Mouse (Mus musculus) midbrain, embryonic 16.5 days (tissue): ENCODE measurements at regions not wholly inside any gene's neighbourhood (a gene's known extent, or its start where the extent isn't known, plus 50 kb on each side); places are given as distances from the start of the nearest gene placed in this dataset.

Experiments used
- ATAC-seq: fragments of 200-750 bp; cut with Nextera tagmentation; 2 replicates; pipeline ENCODE4 v1.8.0; 2017; ENCODE audit warnings: moderate TSS enrichment
- H3K27ac ChIP-seq: fragments of 300-500 bp; sonication (generic); 2 replicates; pipeline ENCODE4 v1.5.1; 2014; ENCODE audit warnings: mild to moderate bottlenecking, low read length, mixed read lengths
- H3K27me3 ChIP-seq: fragments of 300-500 bp; sonication (generic); 2 replicates; pipeline ENCODE4 v1.6.1; 2014; ENCODE audit warnings: low read depth, low read length, mixed read lengths; ENCODE audit not compliant: control insufficient read depth, insufficient read depth
- H3K36me3 ChIP-seq: fragments of 300-500 bp; sonication (generic); 2 replicates; pipeline ENCODE4 v1.6.1; 2014; ENCODE audit warnings: mild to moderate bottlenecking, low read length, moderate library complexity, mixed read lengths; ENCODE audit not compliant: control insufficient read depth, insufficient read depth
- H3K4me1 ChIP-seq: fragments of 300-500 bp; sonication (generic); 2 replicates; pipeline ENCODE4 v1.6.1; 2014; ENCODE audit warnings: mild to moderate bottlenecking, low read length, mixed read lengths; ENCODE audit not compliant: control insufficient read depth, insufficient read depth
- H3K4me2 ChIP-seq: fragments of 300-500 bp; sonication (generic); 2 replicates; pipeline ENCODE4 v1.6.1; 2014; ENCODE audit warnings: mild to moderate bottlenecking, low read length, mixed read lengths
- H3K4me3 ChIP-seq: fragments of 300-500 bp; sonication (generic); 2 replicates; pipeline ENCODE4 v1.5.1; 2014; ENCODE audit warnings: low read depth, mild to moderate bottlenecking, low read length, moderate library complexity, mixed read lengths
- H3K9ac ChIP-seq: fragments of 300-500 bp; sonication (generic); 2 replicates; pipeline ENCODE4 v1.6.1; 2014; ENCODE audit warnings: low read depth, low read length, mixed read lengths
- H3K9me3 ChIP-seq: fragments of 300-500 bp; sonication (generic); replicated peaks from 2 replicates; pipeline ENCODE4 v1.6.1; 2014; ENCODE audit warnings: mild to moderate bottlenecking, low read length, mixed read lengths; ENCODE audit not compliant: control insufficient read depth, poor library complexity, severe bottlenecking
- WGBS: fragments of 180-500 bp; shearing (Covaris S2); extraction: QIAGEN DNeasy Blood & Tissue Kit; methylation state at CpG from one replicate; pipeline ENCODE4 v1.1.7; 2014; 5-methylcytosine and 5-hydroxymethylcytosine counted together

- no peak for ATAC-seq
- WGBS = 85% methylated on average over 2 of the region's 2 CpGs
- Histone ChIP-seq H3K4me1 (no peaks in the 10 kb centered on the region), H3K27me3 (no peaks in the 10 kb centered on the region), H3K27ac (no peak overlapping the region), H3K4me3 (no peak overlapping the region), H3K9ac (no peak overlapping the region), H3K9me3 (no peaks in the 10 kb centered on the region), H3K36me3 (no peaks in the 10 kb centered on the region), H3K4me2 (no peak overlapping the region)
These were observed 80.1 kb downstream of the Anxa1 start for GRCm38 (mm10) chr19:20310653-20311052.

GRCm38 (mm10) chr19:20300066-20300651 is 90.6 kb downstream of the Anxa1 start:
- no peak overlapping the region for H3K4me3 ChIP-seq
- ATAC-seq = no peak
- H3K4me1 ChIP-seq = no peaks in the 10 kb centered on the region
- no peak overlapping the region for H3K9ac ChIP-seq
- no peaks in the 10 kb centered on the region for H3K27me3 ChIP-seq
- H3K27ac ChIP-seq = no peak overlapping the region
- WGBS = 23% methylated on average over 2 of the region's 2 CpGs
- H3K9me3 ChIP-seq = no peaks in the 10 kb centered on the region
- H3K4me2 ChIP-seq = no peak overlapping the region
- no peaks in the 10 kb centered on the region for H3K36me3 ChIP-seq

GRCm38 (mm10) chr19:20298431-20298830 is 92.3 kb downstream of the Anxa1 start:
- H3K9ac ChIP-seq = no peak overlapping the region
- WGBS = 96% methylated on average over 2 of the region's 2 CpGs
- H3K4me1 ChIP-seq = no peaks in the 10 kb centered on the region
- no peak overlapping the region for H3K4me3 ChIP-seq
- H3K36me3 ChIP-seq = no peaks in the 10 kb centered on the region
- no peaks in the 10 kb centered on the region for H3K27me3 ChIP-seq
- H3K4me2 ChIP-seq = no peak overlapping the region
- ATAC-seq = no peak
- H3K9me3 ChIP-seq = no peaks in the 10 kb centered on the region
- H3K27ac ChIP-seq = no peak overlapping the region

- Histone ChIP-seq H3K4me3 (no peak overlapping the region), H3K36me3 (no peaks in the 10 kb centered on the region), H3K9ac (no peak overlapping the region), H3K27ac (no peak overlapping the region), H3K9me3 (no peaks in the 10 kb centered on the region), H3K4me1 (no peaks in the 10 kb centered on the region), H3K4me2 (no peak overlapping the region), H3K27me3 (no peaks in the 10 kb centered on the region)
- no peak for ATAC-seq
- 82% methylated on average over 4 of the region's 4 CpGs for WGBS
These were observed 105.6 kb downstream of the Anxa1 start for GRCm38 (mm10) chr19:20285188-20285587.

- Histone ChIP-seq H3K4me3 (no peak overlapping the region), H3K27ac (no peak overlapping the region), H3K9ac (no peak overlapping the region), H3K9me3 (no peaks in the 10 kb centered on the region), H3K4me2 (no peak overlapping the region), H3K27me3 (no peaks in the 10 kb centered on the region), H3K4me1 (no peaks in the 10 kb centered on the region), H3K36me3 (no peaks in the 10 kb centered on the region)
- ATAC-seq = no peak
- WGBS = 85% methylated on average over 2 of the region's 2 CpGs
These were observed 107.6 kb downstream of the Anxa1 start for GRCm38 (mm10) chr19:20283105-20283504.

- WGBS = 90% methylated on average over 2 of the region's 2 CpGs
- Histone ChIP-seq H3K9me3 (no peaks in the 10 kb centered on the region), H3K4me2 (no peak overlapping the region), H3K27me3 (no peaks in the 10 kb centered on the region), H3K4me3 (no peak overlapping the region), H3K27ac (no peak overlapping the region), H3K36me3 (no peaks in the 10 kb centered on the region), H3K9ac (no peak overlapping the region), H3K4me1 (no peaks in the 10 kb centered on the region)
- no peak for ATAC-seq
These were observed 129.2 kb downstream of the Anxa1 start for GRCm38 (mm10) chr19:20261586-20261985.

- no peak for ATAC-seq
- Histone ChIP-seq H3K27ac (no peak overlapping the region), H3K9me3 (no peaks in the 10 kb centered on the region), H3K4me3 (no peak overlapping the region), H3K36me3 (no peaks in the 10 kb centered on the region), H3K4me2 (no peak overlapping the region), H3K27me3 (no peaks in the 10 kb centered on the region), H3K9ac (no peak overlapping the region), H3K4me1 (no peaks in the 10 kb centered on the region)
- WGBS = 98% methylated on average over 2 of the region's 2 CpGs
These were observed 138.6 kb downstream of the Anxa1 start for GRCm38 (mm10) chr19:20252151-20252550.

- Histone ChIP-seq H3K9me3 (no peaks in the 10 kb centered on the region), H3K4me2 (no peak overlapping the region), H3K27ac (no peak overlapping the region), H3K4me1 (no peaks in the 10 kb centered on the region), H3K36me3 (no peaks in the 10 kb centered on the region), H3K4me3 (no peak overlapping the region), H3K27me3 (no peaks in the 10 kb centered on the region), H3K9ac (no peak overlapping the region)
- 70% methylated on average over 1 of the region's 1 CpGs for WGBS
- ATAC-seq = no peak
These were observed 146.9 kb downstream of the Anxa1 start for GRCm38 (mm10) chr19:20243817-20244216.

GRCm38 (mm10) chr19:20241266-20241665 is 149.5 kb downstream of the Anxa1 start:
- Histone ChIP-seq H3K36me3 (no peaks in the 10 kb centered on the region), H3K4me3 (no peak overlapping the region)

More at GRCm38 (mm10) chr19:20241266-20241665, 149.5 kb downstream of the Anxa1 start:
- ATAC-seq = no peak
- WGBS = 60% methylated on average over 6 of the region's 6 CpGs
- no peak overlapping the region for H3K4me2 ChIP-seq
- H3K4me1 ChIP-seq = no peaks in the 10 kb centered on the region
- no peaks in the 10 kb centered on the region for H3K27me3 ChIP-seq
- H3K9me3 ChIP-seq = no peaks in the 10 kb centered on the region
- no peak overlapping the region for H3K27ac ChIP-seq
- no peak overlapping the region for H3K9ac ChIP-seq
